Mouse (Mus musculus): ENCODE results near the gene Pex16.

Gene Pex16

DNA sequence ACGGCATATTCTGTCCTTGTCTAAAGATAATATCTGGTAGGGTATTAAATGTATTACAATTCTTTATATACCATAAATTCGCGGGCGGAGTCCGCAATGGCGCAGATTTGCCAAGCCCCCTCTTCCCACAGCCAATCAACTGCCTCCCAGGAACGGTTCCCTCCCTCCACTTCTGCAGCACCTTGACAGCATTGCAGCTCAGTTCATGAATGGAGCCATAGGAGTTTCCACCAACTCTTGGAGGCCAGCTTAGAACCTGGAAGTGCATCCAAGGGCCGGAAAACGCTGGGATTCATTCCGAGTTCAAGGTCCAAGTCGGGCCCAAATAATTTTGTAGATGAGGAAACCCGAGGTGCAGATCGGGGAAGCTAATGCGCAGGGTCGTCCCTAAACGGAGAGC, at the start of gene Pex16, which contains the start of gene Large2:
Pex16 (plus strand) TSS at position 163 of the 400 bp plus-strand sequence.
Large2 (minus strand) TSS at position 356 of the 400 bp plus-strand sequence.
- peak; percentile 49 to 69 for DNase-seq

GRCm38 (mm10) chr2:92325676-92326075, 48.8 kb upstream of the Pex16 start:
- no peak for DNase-seq

DNA sequence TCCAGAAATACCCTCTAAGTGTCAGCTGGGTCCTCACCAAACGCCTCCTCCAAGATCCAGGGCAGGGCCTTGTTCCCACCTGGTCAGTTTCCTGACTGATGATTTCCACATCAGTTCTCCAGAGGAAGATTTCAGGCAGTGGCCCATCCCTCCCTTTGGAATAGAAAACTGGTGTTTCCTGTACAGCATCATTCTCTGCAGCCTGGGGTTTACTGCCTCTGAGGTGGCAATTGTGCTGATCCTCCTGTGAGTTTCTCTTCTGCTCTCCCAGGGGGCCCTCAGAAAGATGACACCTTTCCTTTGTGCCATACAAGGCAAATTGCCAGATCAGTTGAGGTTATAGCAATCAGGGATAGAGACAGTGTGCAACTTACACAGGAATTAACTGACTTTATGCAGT, 48.3 kb upstream of the Pex16 start:
- DNase-seq, result no peak

GRCm38 (mm10) chr2:92327601-92328000, 46.9 kb upstream of the Pex16 start:
- no peak for DNase-seq

- no peak for DNase-seq
Observed at GRCm38 (mm10) chr2:92328206-92328605, 46.3 kb upstream of the Pex16 start.

DNA sequence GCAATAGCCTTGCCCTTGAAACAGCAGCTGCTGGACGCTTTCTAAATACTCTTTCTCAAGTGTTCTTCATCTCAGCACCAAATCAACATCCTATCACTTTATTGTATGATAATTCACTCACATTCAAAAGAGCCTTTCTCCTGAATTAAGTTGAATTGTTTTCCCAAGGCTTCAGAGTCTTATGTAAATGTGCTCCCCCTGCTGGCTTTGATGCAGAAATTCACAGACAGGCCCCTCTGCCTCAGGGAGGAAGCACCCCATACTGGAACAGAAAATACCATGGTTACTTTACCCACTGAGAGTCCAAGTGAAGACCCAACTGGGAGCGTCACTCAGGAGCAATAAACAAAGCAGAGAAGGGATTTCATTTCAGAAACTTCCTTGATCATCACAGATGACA, 43.6 kb upstream of the Pex16 start:
- DNase-seq, result peak; percentile 19 to 38

DNA sequence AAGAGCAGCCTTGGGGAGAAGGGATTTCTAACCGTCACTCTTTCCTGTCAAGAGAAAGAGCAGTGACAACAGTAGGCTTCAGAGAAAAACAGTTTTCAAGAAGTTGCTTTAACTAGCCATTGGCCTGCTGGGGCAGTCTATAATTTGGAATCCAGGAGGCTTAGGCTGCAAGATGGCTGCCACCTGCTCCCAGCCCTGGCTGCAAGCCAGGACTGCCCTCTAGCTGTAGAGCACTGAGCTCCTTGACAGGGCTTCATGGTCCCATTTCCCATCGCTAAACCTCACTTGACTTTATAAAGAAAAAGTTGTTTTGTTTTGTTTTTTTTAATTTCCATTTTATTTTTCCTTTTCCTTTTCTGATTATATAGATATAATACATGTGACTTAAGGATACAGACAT, 43.1 kb upstream of the Pex16 start:
- peak; percentile 41 to 61 for DNase-seq

DNA sequence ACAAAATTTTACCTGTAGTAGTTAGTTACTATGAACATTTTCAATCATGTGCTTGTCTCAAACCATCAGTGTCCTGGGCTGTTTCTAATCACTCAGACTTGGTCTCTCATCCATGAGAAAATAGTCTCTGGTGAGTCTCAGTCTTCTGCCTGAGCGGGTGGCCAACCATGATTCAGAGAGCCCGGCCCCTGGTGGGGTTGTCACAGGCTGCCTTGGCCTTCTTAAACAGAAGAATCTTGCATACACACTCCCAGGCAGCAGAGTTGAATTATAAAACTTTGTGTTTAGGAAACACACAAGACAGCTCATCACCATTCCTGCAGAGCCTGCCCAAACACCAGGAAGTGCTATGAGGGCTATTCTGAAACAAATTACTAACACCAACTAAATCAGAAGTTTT, 42.6 kb upstream of the Pex16 start:
- no peak for DNase-seq

DNA sequence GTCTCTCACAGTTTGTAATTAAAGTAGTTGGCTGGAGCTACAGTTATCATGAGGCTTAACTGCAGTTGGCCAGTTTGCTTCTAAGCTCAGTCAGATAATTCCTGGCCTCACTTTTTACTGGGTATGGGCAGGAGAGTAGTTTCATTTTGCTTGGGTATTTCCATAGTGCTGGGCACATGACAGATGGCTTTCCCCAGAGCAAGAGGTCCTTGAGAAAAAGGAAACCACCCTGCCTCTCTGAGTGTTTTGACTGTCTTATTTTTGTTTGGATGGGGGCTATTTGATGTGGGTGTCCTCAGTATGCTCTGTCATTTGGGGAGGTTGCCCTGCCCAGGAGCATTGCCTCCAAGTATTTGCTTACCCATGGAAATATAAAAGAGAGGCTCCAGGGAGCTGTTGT, 32.1 kb upstream of the Pex16 start:
- no peak for DNase-seq

DNA sequence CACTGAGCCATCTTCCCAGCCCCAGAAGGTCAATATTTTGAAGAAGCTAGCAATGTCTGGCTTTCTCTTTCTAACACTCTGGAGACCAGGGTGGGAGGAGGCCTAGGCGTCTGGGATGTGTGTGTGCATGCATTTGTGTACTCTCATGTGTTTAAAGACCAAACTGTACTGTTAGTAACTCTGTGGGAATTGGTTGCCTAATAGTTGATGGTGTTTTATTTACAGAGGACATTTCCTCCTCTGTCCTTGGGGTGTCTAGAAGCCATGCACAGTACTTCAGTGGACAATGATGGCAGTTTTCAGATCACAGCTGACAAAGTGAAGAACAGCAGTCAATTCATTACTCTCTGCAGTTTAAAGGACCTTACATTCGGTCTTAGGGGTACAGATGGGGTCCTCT, 27.3 kb upstream of the Pex16 start:
- DNase-seq, result no peak

- DNase-seq, result no peak
Observed at GRCm38 (mm10) chr2:92349589-92350425, 24.7 kb upstream of the Pex16 start.

- no peak for DNase-seq
Observed at GRCm38 (mm10) chr2:92350686-92351085, 23.8 kb upstream of the Pex16 start.

DNA sequence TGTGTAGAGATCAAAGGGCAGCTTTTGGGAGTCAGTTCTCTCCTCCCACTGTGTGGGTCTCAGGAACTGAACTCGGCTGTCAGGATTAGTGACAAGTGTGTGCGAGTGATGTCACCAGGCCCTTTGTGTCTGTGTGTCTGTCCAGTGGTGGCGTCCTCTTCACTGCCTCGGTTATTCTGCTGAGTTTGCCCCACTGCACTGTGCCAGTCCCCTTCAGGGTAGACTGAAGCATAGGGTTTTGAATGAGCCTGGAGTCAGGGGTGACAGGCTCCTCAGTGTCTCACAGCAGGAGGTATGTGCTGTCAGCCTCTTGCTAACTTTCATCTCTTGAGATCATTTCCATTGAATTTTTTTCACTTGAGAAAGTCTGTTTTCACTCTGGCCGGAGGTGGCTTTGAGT, 21.1 kb upstream of the Pex16 start:
- no peak for DNase-seq

DNA sequence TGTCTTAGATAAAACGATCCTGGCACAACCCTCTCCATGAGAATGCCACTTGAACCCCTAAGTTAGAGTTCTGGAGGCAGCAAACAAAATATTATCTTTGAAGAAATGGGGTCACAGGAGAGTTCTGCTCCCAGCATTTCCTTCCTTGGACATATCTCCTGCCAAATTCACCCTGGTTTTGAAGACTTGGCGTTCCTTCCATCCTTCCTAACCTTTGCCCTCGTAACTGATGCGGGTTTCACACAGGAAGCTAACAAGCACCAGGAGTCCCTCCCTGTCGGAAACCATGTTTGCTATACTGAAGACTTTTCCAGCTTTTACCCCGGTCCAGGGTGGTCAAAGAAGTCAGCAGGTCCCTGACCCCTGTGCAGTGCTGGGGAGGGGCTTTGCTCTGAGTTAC, 20.3 kb upstream of the Pex16 start:
- DNase-seq, result no peak

- DNase-seq, result no peak
Observed at GRCm38 (mm10) chr2:92359301-92359700, 15.2 kb upstream of the Pex16 start.

DNA sequence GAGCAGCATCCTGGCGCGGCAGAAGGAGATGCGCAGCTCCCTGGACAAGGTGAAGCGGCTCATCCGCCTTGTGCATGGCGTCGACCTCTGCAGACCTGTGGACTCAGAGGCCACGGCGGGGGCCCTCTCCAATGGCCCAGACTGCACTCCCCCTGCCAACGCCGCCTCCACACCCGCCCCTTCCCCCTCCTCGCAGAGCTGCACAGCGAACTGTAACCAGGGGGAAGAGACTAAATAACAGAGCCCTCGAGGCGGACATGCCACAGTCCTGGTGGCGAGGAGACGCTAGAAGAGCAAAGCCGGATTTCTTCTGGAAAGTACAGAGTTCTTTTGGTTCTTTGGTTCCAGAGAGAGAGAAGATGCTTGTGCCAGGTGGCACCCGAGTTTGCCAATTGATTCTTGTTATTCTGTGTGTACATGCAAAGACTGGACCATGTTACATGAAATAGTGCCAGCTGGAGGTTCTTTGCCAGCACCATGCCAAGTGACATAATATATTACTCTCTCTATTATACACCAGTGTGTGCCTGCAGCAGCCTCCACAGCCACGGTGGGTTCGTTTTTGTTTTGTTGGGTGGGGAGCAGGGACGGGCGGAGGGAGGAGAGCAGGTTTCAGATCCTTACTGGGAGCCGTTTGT, 14.2 kb upstream of the Pex16 start:
- DNase-seq, result peak; percentile 40 to 61

- DNase-seq, result peak; percentile 67 to 71
Observed at GRCm38 (mm10) chr2:92360893-92361292, 13.6 kb upstream of the Pex16 start.

DNA sequence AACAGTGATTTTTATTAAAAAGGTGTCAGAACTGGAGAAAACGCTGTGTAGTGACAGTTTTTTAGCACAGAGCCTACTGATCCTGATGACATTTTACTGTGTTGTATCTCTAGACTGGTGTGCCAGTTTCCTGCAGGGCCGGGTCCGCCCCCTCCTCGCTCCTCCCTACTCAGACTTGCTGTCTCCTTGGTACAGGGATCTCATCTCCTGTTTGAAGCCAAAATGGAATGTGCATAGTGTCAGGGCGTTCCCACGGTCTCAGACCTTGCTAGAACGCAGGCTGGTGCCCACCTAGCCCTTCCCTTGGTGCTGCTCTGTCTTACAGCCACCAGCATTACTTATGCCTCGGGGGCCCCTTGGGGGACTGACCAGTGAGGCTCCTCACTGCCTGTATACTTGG, 12.7 kb upstream of the Pex16 start:
- DNase-seq, result peak in 1 of 2 experiments; percentile 6

GRCm38 (mm10) chr2:92362571-92363228, 11.8 kb upstream of the Pex16 start:
- no peak for DNase-seq

- DNase-seq, result no peak
Observed at GRCm38 (mm10) chr2:92364086-92364485, 10.4 kb upstream of the Pex16 start.

DNA sequence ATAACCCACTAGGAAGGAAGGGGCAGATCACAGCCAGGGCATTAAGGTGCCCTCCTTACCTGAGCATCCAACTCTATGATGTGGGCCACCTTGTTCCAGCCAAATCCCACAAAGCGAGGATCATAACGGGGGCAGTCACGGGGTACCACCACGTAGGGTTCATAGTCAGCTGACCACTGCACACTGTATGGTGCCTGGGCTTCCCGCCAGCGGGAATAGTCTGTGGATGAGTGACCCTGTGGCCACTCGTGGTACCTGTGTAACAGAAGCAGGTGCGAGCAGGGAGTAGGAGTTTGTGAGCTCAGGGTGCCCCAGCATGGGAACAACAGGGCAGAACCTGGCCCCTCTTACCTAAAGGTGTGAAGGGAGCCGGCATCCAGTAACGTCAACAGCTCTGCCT, 8.9 kb upstream of the Pex16 start:
- peak in 1 of 2 experiments; percentile 12 for DNase-seq

GRCm38 (mm10) chr2:92367383-92368029, 7.0 kb upstream of the Pex16 start:
- DNase-seq, result peak; percentile 46 to 60

DNA sequence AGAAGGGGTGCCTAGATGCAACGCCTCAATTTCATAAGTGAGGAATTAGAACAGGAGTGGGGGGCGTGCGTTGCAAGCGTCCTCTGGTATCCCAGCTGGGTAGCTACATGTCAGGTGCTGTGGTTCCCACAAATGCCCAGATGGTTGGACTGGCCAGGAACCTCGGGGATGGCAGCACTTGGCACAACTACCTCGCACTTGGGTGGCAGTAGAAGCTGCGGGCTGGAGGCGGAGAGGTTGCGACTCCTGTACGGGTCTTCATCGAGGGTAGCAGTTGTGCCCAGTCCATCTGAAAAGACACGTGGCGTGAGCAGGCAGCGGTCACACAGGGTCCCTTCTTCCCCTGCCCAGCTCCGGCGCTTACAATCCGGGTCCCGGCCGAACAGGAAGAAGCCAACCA, 4.1 kb upstream of the Pex16 start:
- DNase-seq, result no peak

Measured in kidney, postnatal 4 days (tissue).